Mouse (Mus musculus) spleen, adult 12 weeks (tissue): ENCODE measurements around the gene Snrk.

Source experiments
- DNase-seq: peaks from one replicate; pipeline ENCODE4 v3.0.0; 2022; ENCODE audit warnings: low spot score

The Snrk gene

DNA sequence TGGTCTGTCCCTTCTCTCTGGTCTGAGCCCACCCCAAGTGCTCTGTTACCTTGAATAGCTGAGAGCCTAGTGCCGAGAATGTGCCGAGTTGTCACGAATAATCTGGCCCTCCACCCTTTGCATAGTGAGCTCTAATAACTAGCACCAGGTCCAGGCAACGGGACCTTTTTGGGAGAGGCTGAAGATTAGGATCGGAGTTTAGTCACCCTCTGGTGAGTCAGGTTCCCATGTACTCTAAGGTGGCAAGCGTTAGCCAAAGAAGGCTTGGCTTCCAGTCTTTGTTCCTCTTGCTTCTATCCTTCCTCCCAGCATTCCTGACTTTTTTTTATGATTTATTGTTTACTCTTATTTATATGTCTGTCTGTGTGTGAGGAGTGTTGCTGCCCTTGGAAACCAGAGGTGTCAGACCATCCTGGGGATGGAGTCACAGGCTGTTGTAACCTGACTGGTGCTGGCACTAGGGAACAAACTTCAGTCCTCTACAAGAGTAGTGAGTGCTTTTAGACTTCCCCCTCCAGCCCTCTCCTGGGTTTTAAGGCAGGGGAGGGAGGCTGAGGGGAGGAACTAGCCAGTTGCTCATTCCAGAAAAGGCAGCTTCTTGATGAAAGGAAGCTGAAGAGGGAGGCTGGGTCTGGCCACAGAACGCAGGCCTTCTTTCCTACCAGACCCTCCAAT is 9.2 kb upstream of the Snrk start:
- DNase-seq: no peak

GRCm38 (mm10) chr9:122109553-122110225 is 7.4 kb upstream of the Snrk start:
- no peak for DNase-seq

GRCm38 (mm10) chr9:122110508-122110907 is 6.6 kb upstream of the Snrk start:
- no peak for DNase-seq

GRCm38 (mm10) chr9:122110921-122111320 is 6.1 kb upstream of the Snrk start:
- DNase-seq: no peak

- DNase-seq: no peak
Observed at GRCm38 (mm10) chr9:122115552-122115951, 1.5 kb upstream of the Snrk start.

- no peak for DNase-seq
Observed at GRCm38 (mm10) chr9:122116359-122116758, 707 bp upstream of the Snrk start.

GRCm38 (mm10) chr9:122117692-122118529 is 845 bp downstream of the Snrk start:
- DNase-seq: peak; percentile 7

DNA sequence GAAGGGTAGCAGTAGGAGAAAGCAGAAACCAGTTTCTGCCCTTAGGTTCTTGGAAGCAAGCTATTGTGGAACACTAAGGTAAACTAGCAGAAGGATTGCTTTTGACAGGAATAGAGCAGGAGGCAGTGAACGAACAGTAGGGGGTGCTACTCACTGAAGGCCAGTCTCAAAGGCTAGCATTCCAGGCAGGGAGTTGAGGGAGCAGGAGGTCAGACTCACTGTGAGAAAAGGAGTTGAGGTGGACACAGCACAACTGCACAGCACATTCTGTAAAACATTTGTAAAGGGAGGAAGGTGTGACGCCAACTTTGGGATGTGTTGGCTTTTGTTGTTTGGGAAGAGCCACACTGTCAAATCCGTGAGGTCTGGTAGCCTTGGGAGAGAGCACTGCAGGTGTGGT is 3.0 kb downstream of the Snrk start:
- DNase-seq: no peak

GRCm38 (mm10) chr9:122122113-122122512 is 5.0 kb downstream of the Snrk start:
- DNase-seq: no peak

- no peak for DNase-seq
Observed at GRCm38 (mm10) chr9:122123181-122123580, 6.1 kb downstream of the Snrk start.

DNA sequence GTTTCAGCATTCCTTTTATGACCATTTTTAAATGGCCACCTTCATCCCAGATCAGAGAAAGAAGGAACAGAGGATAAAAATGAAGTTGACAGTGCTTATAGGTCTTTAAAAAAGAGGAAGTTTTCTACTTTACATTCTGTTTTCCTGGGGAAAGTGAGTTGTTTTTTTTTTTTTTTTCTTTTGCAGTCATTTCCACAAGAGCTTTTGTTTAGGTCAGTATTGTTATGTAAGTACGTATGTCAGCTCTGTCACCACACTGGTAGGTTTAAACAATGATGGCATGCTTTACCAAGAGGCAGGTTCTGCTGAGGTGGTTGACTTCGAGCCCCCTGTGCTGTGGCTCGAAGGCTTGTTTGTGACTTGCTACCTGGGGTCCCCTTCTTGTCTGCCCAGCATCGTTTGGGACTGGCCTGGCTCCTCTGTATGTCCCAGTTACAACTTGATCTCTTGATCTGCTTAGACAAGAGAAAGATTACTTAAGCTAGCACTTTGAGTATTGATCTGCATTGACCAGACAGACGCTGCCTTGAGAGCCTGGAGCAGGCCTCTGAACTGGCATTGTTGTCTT is 8.7 kb downstream of the Snrk start:
- DNase-seq: no peak

- DNase-seq: no peak
Observed at GRCm38 (mm10) chr9:122126790-122127189, 9.7 kb downstream of the Snrk start.

DNA sequence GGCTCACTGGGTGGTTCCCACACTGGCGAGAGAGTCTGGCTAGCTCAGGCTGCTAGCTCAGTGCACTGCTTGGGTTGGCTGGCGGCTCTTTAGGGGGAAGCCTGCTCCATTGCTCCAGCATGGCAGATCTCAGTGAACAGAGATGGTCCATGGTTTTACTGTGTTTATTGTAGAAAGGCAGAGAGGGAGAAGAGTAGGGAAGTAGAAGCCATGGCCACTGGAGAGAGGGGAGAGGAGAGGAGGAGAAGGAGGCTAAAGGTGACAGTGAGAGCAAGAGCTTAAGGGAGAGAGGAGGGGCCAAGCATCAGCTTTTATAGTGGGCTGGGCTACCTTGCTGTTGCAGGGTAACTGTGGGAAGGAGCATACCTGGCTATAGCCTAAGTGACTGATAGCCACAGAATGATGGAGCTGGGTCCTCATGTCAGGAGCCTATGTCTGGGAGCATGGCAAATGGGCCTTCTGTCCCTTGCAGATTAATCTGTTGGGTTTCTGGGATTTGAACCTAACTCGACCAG is 10.3 kb downstream of the Snrk start:
- DNase-seq: no peak

DNA sequence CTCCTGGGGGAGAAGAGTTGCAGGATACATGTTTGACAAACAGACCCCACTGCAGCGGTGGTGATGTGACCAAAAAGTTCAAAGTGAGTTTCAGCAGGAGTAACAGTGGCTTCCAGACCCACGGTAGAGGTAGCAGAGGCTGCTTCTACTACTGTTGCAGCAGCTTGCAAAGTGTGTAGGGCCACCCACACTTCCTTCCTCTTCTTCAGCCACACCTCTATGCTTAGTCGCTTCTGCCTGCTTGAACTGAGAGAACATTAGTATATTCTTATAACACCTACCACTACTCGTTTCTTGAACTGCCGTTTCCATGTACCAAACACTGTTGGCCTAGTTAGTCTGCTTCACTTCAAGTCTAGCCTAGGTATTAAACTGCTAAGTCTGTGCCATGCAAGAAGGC is 11.6 kb downstream of the Snrk start:
- peak; percentile 7 for DNase-seq

DNA sequence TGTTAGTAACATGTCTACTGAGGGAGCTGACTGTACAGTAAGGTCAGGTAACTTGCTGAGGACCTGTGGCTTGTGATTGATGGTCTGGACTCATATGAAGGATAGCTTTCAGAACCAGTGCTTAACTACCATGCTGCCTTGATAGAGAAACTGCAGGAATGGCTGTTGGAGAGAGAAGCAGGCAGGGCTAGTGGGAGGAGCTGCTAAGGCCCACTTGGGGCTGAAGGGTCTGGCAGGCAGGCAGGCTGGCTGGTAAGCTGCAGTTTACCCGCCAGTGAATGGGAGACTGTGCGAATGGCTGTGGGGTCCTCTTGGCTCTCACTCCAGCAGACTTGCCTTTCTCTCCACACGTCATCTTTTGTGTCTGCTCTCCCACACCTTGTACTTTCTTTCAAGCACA is 13.6 kb downstream of the Snrk start:
- DNase-seq: no peak

- DNase-seq: no peak
Observed at GRCm38 (mm10) chr9:122132145-122132544, 15.1 kb downstream of the Snrk start.

- no peak for DNase-seq
Observed at GRCm38 (mm10) chr9:122135095-122135884, 18.2 kb downstream of the Snrk start.

- DNase-seq: no peak
Observed at GRCm38 (mm10) chr9:122135885-122136170, 18.8 kb downstream of the Snrk start.

GRCm38 (mm10) chr9:122137960-122138359 is 20.9 kb downstream of the Snrk start:
- no peak for DNase-seq

DNA sequence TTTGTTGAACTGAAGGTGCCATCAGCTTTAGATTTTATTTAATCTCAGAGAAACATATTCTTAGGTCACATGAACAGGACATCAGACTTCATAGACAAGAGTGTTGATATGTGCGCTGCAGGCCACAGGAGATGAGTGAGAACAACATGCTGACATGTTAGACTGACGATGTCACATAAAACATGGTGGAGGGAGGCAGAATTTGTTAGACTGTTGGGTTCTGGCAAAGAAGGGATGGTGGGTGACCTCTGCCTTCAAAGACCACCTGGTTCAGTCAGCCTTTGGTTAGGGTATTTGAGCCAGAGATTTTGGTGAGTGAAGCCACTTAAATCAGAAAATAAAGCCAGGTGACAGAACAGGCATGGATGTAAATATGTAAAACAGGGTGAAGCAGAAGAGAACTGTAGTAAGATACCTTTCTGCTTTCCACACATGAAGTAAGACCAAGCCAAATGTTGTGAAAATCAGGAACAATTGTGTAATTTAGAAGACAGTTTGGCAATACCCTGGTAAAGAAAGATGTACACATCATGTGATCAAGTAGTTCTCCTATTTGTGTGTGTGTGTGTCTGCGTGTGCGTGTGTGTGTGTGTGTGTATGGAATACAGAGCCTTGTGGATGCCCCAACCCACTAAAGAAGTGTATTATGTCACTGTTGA is 21.4 kb downstream of the Snrk start:
- DNase-seq: no peak

GRCm38 (mm10) chr9:122139236-122139635 is 22.2 kb downstream of the Snrk start:
- no peak for DNase-seq
